Mouse (Mus musculus) bone marrow, adult 2 months (tissue): ENCODE measurements around the gene Ccdc74a.

Source experiments
- CTCF ChIP-seq: fragments of 200-500 bp; IDR thresholded peaks from 2 replicates; pipeline ENCODE4 v1.5.1; 2011; ENCODE audit warnings: low read length, control low read depth; ENCODE audit not compliant: control insufficient read depth, insufficient read depth
- POLR2A ChIP-seq: fragments of 200-500 bp; IDR thresholded peaks from 2 replicates; pipeline ENCODE4 v1.6.1; 2011; ENCODE audit warnings: low read depth, mild to moderate bottlenecking, control low read depth, low read length, borderline replicate concordance; ENCODE audit not compliant: control insufficient read depth

DNA sequence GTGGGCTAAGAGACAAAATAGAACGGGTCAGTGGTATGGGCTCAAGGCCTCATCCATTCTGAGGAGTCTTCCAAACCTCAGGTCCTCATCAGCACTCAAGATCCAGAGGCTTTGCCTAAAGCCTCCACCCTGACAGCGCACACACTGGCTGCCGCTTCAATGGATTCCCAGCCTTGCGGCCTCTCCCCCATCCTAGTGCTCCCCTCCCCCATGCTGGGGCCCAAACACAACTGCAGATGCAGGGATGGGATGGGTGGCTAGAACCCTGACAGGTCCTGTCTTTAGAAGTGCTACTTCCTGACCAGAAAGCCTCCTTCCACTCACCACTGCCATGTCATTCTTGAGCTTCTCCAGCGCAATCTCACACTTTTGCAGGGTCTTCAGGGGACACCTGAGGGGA, 7.3 kb downstream of the Ccdc74a start:
- TF ChIP-seq CTCF = no peak
- no peak for TF ChIP-seq POLR2A
